Mouse (Mus musculus) right cerebral cortex, adult 18-20 months (tissue): ENCODE measurements at regions not wholly inside any gene's neighbourhood (a gene's known extent, or its start where the extent isn't known, plus 50 kb on each side); places are given as distances from the start of the nearest gene placed in this dataset.

ENCODE experiments used
- DNase-seq: peaks from one replicate; pipeline ENCODE4 v3.0.0; 2022; ENCODE audit warnings: mixed read lengths

GRCm38 (mm10) chr1:144452141-144452540, 115.3 kb downstream of the Rgs21 start:
- DNase-seq, result no peak

GRCm38 (mm10) chr1:144451731-144452130, 115.7 kb downstream of the Rgs21 start:
- no peak for DNase-seq

- DNase-seq, result no peak
These were observed 130.8 kb downstream of the Rgs21 start for GRCm38 (mm10) chr1:144436617-144437016.

GRCm38 (mm10) chr1:144432816-144433215, 134.7 kb downstream of the Rgs21 start:
- DNase-seq, result no peak

- no peak for DNase-seq
These were observed 135.8 kb downstream of the Rgs21 start for GRCm38 (mm10) chr1:144431535-144432276.

- no peak for DNase-seq
These were observed 146.1 kb downstream of the Rgs21 start for GRCm38 (mm10) chr1:144421374-144421773.

- peak; percentile 90 for DNase-seq
These were observed 157.6 kb upstream of the Rgs1 start for GRCm38 (mm10) chr1:144406387-144407383.

- DNase-seq, result no peak
These were observed 156.7 kb upstream of the Rgs1 start for GRCm38 (mm10) chr1:144405724-144406123.

GRCm38 (mm10) chr1:144405031-144405430, 156.0 kb upstream of the Rgs1 start:
- DNase-seq, result no peak

- DNase-seq, result no peak
These were observed 131.1 kb upstream of the Rgs1 start for GRCm38 (mm10) chr1:144379991-144380594.

GRCm38 (mm10) chr1:144374121-144374520, 125.1 kb upstream of the Rgs1 start:
- no peak for DNase-seq

- DNase-seq, result peak; percentile 67
These were observed 118.5 kb upstream of the Rgs1 start for GRCm38 (mm10) chr1:144367492-144367891.

GRCm38 (mm10) chr1:144355560-144356310, 106.7 kb upstream of the Rgs1 start:
- no peak for DNase-seq

- DNase-seq, result no peak
These were observed 106.0 kb upstream of the Rgs1 start for GRCm38 (mm10) chr1:144355041-144355440.

- no peak for DNase-seq
These were observed 104.3 kb upstream of the Rgs1 start for GRCm38 (mm10) chr1:144353320-144353719.

GRCm38 (mm10) chr1:144343820-144344219, 94.8 kb upstream of the Rgs1 start:
- DNase-seq, result no peak

- DNase-seq, result no peak
These were observed 94.3 kb upstream of the Rgs1 start for GRCm38 (mm10) chr1:144343299-144343698.

- no peak for DNase-seq
These were observed 88.5 kb upstream of the Rgs1 start for GRCm38 (mm10) chr1:144337572-144337971.

- DNase-seq, result no peak
These were observed 81.5 kb upstream of the Rgs1 start for GRCm38 (mm10) chr1:144330365-144331050.

- no peak for DNase-seq
These were observed 70.4 kb upstream of the Rgs1 start for GRCm38 (mm10) chr1:144319406-144319805.

GRCm38 (mm10) chr1:144318289-144318688, 69.2 kb upstream of the Rgs1 start:
- DNase-seq, result no peak

- DNase-seq, result no peak
These were observed 68.5 kb upstream of the Rgs1 start for GRCm38 (mm10) chr1:144317560-144317959.
